Mouse (Mus musculus) liver, embryonic 13.5 days (tissue): Measurements from ENCODE around the gene Mecom. TPM values are rescaled to one million over a fixed set of nuclear protein-coding genes. Genes with fewer than 3 reads are reported as not detected.

Experiments used
- ATAC-seq: fragments of 200-750 bp; cut with Nextera tagmentation; 2 replicates; pipeline ENCODE4 v1.8.0; 2017; ENCODE audit warnings: low read depth, mild to moderate bottlenecking, moderate number of reproducible peaks, moderate library complexity
- DNase-seq: peaks from one replicate; pipeline ENCODE4 v3.0.0; 2022
- H3K27ac ChIP-seq: fragments of 300-500 bp; sonication (generic); 2 replicates; pipeline ENCODE4 v1.5.1; 2015; ENCODE audit warnings: moderate library complexity, mild to moderate bottlenecking, inconsistent platforms
- H3K27me3 ChIP-seq: fragments of 300-500 bp; sonication (generic); 2 replicates; pipeline ENCODE4 v1.6.1; 2015; ENCODE audit warnings: mild to moderate bottlenecking, inconsistent platforms
- H3K36me3 ChIP-seq: fragments of 300-500 bp; sonication (generic); 2 replicates; pipeline ENCODE4 v1.6.1; 2015; ENCODE audit warnings: mild to moderate bottlenecking, inconsistent platforms
- H3K4me1 ChIP-seq: fragments of 300-500 bp; sonication (generic); replicated peaks from 2 replicates; pipeline ENCODE4 v1.6.1; 2015; ENCODE audit warnings: inconsistent platforms
- H3K4me2 ChIP-seq: fragments of 300-500 bp; sonication (generic); 2 replicates; pipeline ENCODE4 v1.6.1; 2015; ENCODE audit warnings: inconsistent platforms, mild to moderate bottlenecking, moderate library complexity
- H3K4me3 ChIP-seq: fragments of 300-500 bp; sonication (generic); replicated peaks from 2 replicates; pipeline ENCODE4 v1.5.1; 2015; ENCODE audit warnings: mild to moderate bottlenecking, inconsistent platforms
- H3K9ac ChIP-seq: fragments of 300-500 bp; sonication (generic); 2 replicates; pipeline ENCODE4 v1.6.1; 2015; ENCODE audit warnings: mild to moderate bottlenecking, inconsistent platforms
- H3K9me3 ChIP-seq: fragments of 300-500 bp; sonication (generic); replicated peaks from 2 replicates; pipeline ENCODE4 v1.6.1; 2016; ENCODE audit warnings: inconsistent platforms
- WGBS: fragments of 180-500 bp; shearing (Covaris S2); methylation state at CpG from one replicate; pipeline ENCODE4 v1.1.7; 2015; ENCODE audit not compliant: insufficient replicate concordance; 5-methylcytosine and 5-hydroxymethylcytosine counted together
- polyA plus RNA-seq: library from polyadenylated mRNA; unstranded; fragments of >200 nt; fragmentation: Nextera tagmentation; extraction: Ambion mirVana; gene quantifications from 2 replicates; pipeline ENCODE4 v1.2.1, GENCODE M21; 2015

Mecom gene
- polyA plus RNA-seq, 1 experiment from 2014 or later, result 0.81 TPM

GRCm38 (mm10) chr3:30513314-30513997 is 34.4 kb downstream of the Mecom start:
- H3K4me2 ChIP-seq, result peak overlapping the region; percentile 48; the same call in 1 of the 2 replicates
- DNase-seq (no peak), ATAC-seq (no peak)
- H3K9me3 ChIP-seq, result no peaks in the 10 kb centered on the region
- peaks cover 92% of the 10 kb centered on the region for H3K27me3 ChIP-seq
- H3K4me1 ChIP-seq, result peaks cover 5% of the 10 kb centered on the region
- H3K4me3 ChIP-seq, result no peak overlapping the region
- H3K9ac ChIP-seq, result no peak overlapping the region
- WGBS, result 9% methylated on average over 16 of the region's 16 CpGs
- no peaks in the 10 kb centered on the region for H3K36me3 ChIP-seq
- H3K27ac ChIP-seq, result no peak overlapping the region

- Histone ChIP-seq H3K9ac (no peak overlapping the region), H3K36me3 (no peaks in the 10 kb centered on the region), H3K9me3 (no peaks in the 10 kb centered on the region), H3K4me2 (no peak overlapping the region), H3K4me3 (no peak overlapping the region), H3K27ac (no peak overlapping the region), H3K4me1 (peaks cover 13% of the 10 kb centered on the region), H3K27me3 (peaks cover 96% of the 10 kb centered on the region)
- ATAC-seq, result no peak
- no peak for DNase-seq
- 13% methylated on average over 12 of the region's 12 CpGs for WGBS
These were observed 35.3 kb downstream of the Mecom start for GRCm38 (mm10) chr3:30512459-30513030.

GRCm38 (mm10) chr3:30511796-30512195 is 36.0 kb downstream of the Mecom start:
- 30% methylated on average over 7 of the region's 7 CpGs for WGBS
- no peak overlapping the region for H3K27ac ChIP-seq
- no peak overlapping the region for H3K4me2 ChIP-seq
- no peak overlapping the region for H3K4me3 ChIP-seq
- ATAC-seq, result no peak
- H3K9ac ChIP-seq, result no peak overlapping the region
- DNase-seq, result no peak
- H3K4me1 ChIP-seq, result peaks cover 19% of the 10 kb centered on the region
- H3K9me3 ChIP-seq, result no peaks in the 10 kb centered on the region
- no peaks in the 10 kb centered on the region for H3K36me3 ChIP-seq
- peaks cover 100% of the 10 kb centered on the region for H3K27me3 ChIP-seq

- no peak overlapping the region for H3K4me2 ChIP-seq
- DNase-seq (no peak), ATAC-seq (no peak)
- H3K9ac ChIP-seq, result no peak overlapping the region
- H3K36me3 ChIP-seq, result no peaks in the 10 kb centered on the region
- H3K27ac ChIP-seq, result no peak overlapping the region
- H3K4me3 ChIP-seq, result no peak overlapping the region
- no peaks in the 10 kb centered on the region for H3K9me3 ChIP-seq
- 21% methylated on average over 4 of the region's 4 CpGs for WGBS
- peaks cover 19% of the 10 kb centered on the region for H3K4me1 ChIP-seq
- H3K27me3 ChIP-seq, result peaks cover 100% of the 10 kb centered on the region
These were observed 36.7 kb downstream of the Mecom start for GRCm38 (mm10) chr3:30511062-30511640.

GRCm38 (mm10) chr3:30510646-30511045 is 37.2 kb downstream of the Mecom start:
- no peak for DNase-seq
- Histone ChIP-seq H3K9me3 (no peaks in the 10 kb centered on the region), H3K27me3 (peaks cover 100% of the 10 kb centered on the region), H3K27ac (no peak overlapping the region), H3K9ac (no peak overlapping the region), H3K4me3 (no peak overlapping the region), H3K4me2 (no peak overlapping the region), H3K4me1 (peaks cover 19% of the 10 kb centered on the region), H3K36me3 (no peaks in the 10 kb centered on the region)
- 19% methylated on average over 8 of the region's 8 CpGs for WGBS
- ATAC-seq, result no peak

GRCm38 (mm10) chr3:30510105-30510504 is 37.7 kb downstream of the Mecom start:
- DNase-seq (no peak), ATAC-seq (no peak)
- Histone ChIP-seq H3K36me3 (no peaks in the 10 kb centered on the region), H3K4me1 (peaks cover 19% of the 10 kb centered on the region), H3K27ac (no peak overlapping the region), H3K9me3 (no peaks in the 10 kb centered on the region), H3K4me2 (0 out of 2 replicates have a peak overlapping the region, but pooled peaks have one; percentile 70), H3K27me3 (peaks cover 100% of the 10 kb centered on the region), H3K4me3 (no peak overlapping the region), H3K9ac (no peak overlapping the region)
- 3% methylated on average over 16 of the region's 16 CpGs for WGBS

- no peak for DNase-seq
- WGBS, result under 1% methylated on average over 45 of the region's 55 CpGs
These were observed 38.6 kb downstream of the Mecom start for GRCm38 (mm10) chr3:30508930-30509910.

GRCm38 (mm10) chr3:30508296-30508929 is 39.4 kb downstream of the Mecom start:
- Histone ChIP-seq H3K4me1 (peaks cover 19% of the 10 kb centered on the region; the same call in 1 of the 2 replicates), H3K9ac (no peak overlapping the region), H3K4me2 (peak overlapping the region; percentile 70), H3K9me3 (no peaks in the 10 kb centered on the region), H3K4me3 (peak overlapping the region; percentile 54), H3K27ac (no peak overlapping the region), H3K36me3 (no peaks in the 10 kb centered on the region), H3K27me3 (peaks cover 97% of the 10 kb centered on the region)
- WGBS, result under 1% methylated on average over 63 of the region's 73 CpGs
- DNase-seq (peak; percentile 18), ATAC-seq (peak; percentile 72)

More at GRCm38 (mm10) chr3:30508930-30509910, 38.6 kb downstream of the Mecom start:
- H3K4me2 ChIP-seq, result peak overlapping the region; percentile 70
- H3K27me3 ChIP-seq, result peaks cover 100% of the 10 kb centered on the region
- no peak overlapping the region for H3K27ac ChIP-seq
- H3K36me3 ChIP-seq, result no peaks in the 10 kb centered on the region
- H3K9ac ChIP-seq, result 0 out of 2 replicates have a peak overlapping the region, but pooled peaks have one; percentile 17
- no peak for ATAC-seq
- no peaks in the 10 kb centered on the region for H3K9me3 ChIP-seq
- H3K4me1 ChIP-seq, result peaks cover 19% of the 10 kb centered on the region
- H3K4me3 ChIP-seq, result peak overlapping the region; percentile 54

- Histone ChIP-seq H3K27me3 (peaks cover 90% of the 10 kb centered on the region), H3K9me3 (no peaks in the 10 kb centered on the region), H3K9ac (no peak overlapping the region), H3K36me3 (no peaks in the 10 kb centered on the region), H3K4me1 (peaks cover 19% of the 10 kb centered on the region; the same call in 1 of the 2 replicates), H3K4me2 (peak overlapping the region; percentile 70), H3K27ac (no peak overlapping the region), H3K4me3 (peak overlapping the region; percentile 54)
- DNase-seq (no peak), ATAC-seq (peak; percentile 7)
- under 1% methylated on average over 41 of the region's 41 CpGs for WGBS
These were observed 40.1 kb downstream of the Mecom start for GRCm38 (mm10) chr3:30507576-30508295.

- WGBS, result under 1% methylated on average over 22 of the region's 22 CpGs
- peaks cover 83% of the 10 kb centered on the region for H3K27me3 ChIP-seq
- peak overlapping the region; percentile 70 for H3K4me2 ChIP-seq
- no peak for DNase-seq
- no peaks in the 10 kb centered on the region for H3K36me3 ChIP-seq
- no peak for ATAC-seq
- peaks cover 19% of the 10 kb centered on the region; the same call in 1 of the 2 replicates for H3K4me1 ChIP-seq
- H3K27ac ChIP-seq, result no peak overlapping the region
- no peak overlapping the region for H3K9ac ChIP-seq
- H3K9me3 ChIP-seq, result no peaks in the 10 kb centered on the region
- H3K4me3 ChIP-seq, result peak overlapping the region; percentile 54
These were observed 40.7 kb downstream of the Mecom start for GRCm38 (mm10) chr3:30507028-30507575.
